Mouse (Mus musculus): ENCODE data around the gene Farp2. TPM values are rescaled to one million over a fixed set of nuclear protein-coding genes. Genes with fewer than 3 reads are reported as not detected.
"Not testable (repeated sequence)": the region's sequence is repeated elsewhere in the genome, so short reads cannot be mapped to it uniquely, and the experiment has no call there.

The Farp2 gene
- total RNA-seq (2021) = 10 to 100 TPM; 11.9 to 13.0 TPM

GRCm38 (mm10) chr1:93511585-93512350 is at the start of gene Farp2:
TSS of gene Farp2 (plus strand) at chr1:93512079.
- DNase-seq = peak; percentile 92 to 93

GRCm38 (mm10) chr1:93465066-93465465 is 46.8 kb upstream of the Farp2 start:
- DNase-seq = no peak

- no peak for DNase-seq
These were observed 46.1 kb upstream of the Farp2 start for GRCm38 (mm10) chr1:93465746-93466145.

GRCm38 (mm10) chr1:93468626-93469025 is 43.3 kb upstream of the Farp2 start:
- no peak for DNase-seq

- DNase-seq = no peak
These were observed 36.2 kb upstream of the Farp2 start for GRCm38 (mm10) chr1:93475694-93476093.

- DNase-seq = peak; percentile 97 to 99
These were observed 33.9 kb upstream of the Farp2 start for GRCm38 (mm10) chr1:93477758-93478585.

GRCm38 (mm10) chr1:93478586-93479475 is 33.0 kb upstream of the Farp2 start, which contains the start of gene Hdlbp:
TSS of gene Hdlbp (minus strand) at chr1:93478815.
- peak; percentile 99 for DNase-seq

GRCm38 (mm10) chr1:93479476-93480083 is 32.3 kb upstream of the Farp2 start:
- no peak for DNase-seq

GRCm38 (mm10) chr1:93486302-93486701 is 25.6 kb upstream of the Farp2 start:
- DNase-seq = not testable (repeated sequence)

- DNase-seq = no peak
These were observed 16.6 kb upstream of the Farp2 start for GRCm38 (mm10) chr1:93495312-93495711.

- DNase-seq = no peak
These were observed 4.8 kb upstream of the Farp2 start for GRCm38 (mm10) chr1:93506944-93507676.

- DNase-seq = not testable (repeated sequence)
These were observed 3.3 kb upstream of the Farp2 start for GRCm38 (mm10) chr1:93508576-93508975.

GRCm38 (mm10) chr1:93512351-93512690 is 442 bp downstream of the Farp2 start:
- DNase-seq = no peak

GRCm38 (mm10) chr1:93513221-93513620 is 1.3 kb downstream of the Farp2 start:
- no peak for DNase-seq

- DNase-seq = no peak
These were observed 9.6 kb downstream of the Farp2 start for GRCm38 (mm10) chr1:93521491-93521890.

- no peak for DNase-seq
These were observed 10.4 kb downstream of the Farp2 start for GRCm38 (mm10) chr1:93522325-93522724.

GRCm38 (mm10) chr1:93529801-93530200 is 17.9 kb downstream of the Farp2 start:
- no peak for DNase-seq

GRCm38 (mm10) chr1:93537227-93537626 is 25.3 kb downstream of the Farp2 start:
- DNase-seq = no peak

GRCm38 (mm10) chr1:93543196-93543595 is 31.3 kb downstream of the Farp2 start:
- DNase-seq = no peak

- DNase-seq = no peak
These were observed 35.4 kb downstream of the Farp2 start for GRCm38 (mm10) chr1:93547286-93547685.

- no peak for DNase-seq
These were observed 39.5 kb downstream of the Farp2 start for GRCm38 (mm10) chr1:93551427-93551826.
